Mouse (Mus musculus) CH12.LX (cell line): ENCODE results near the gene Pde6g.

ENCODE experiments used
- CTCF ChIP-seq, 2 experiments: IDR thresholded peaks in 1 of 2; conservative IDR thresholded peaks in 1 of 2; 2 replicates each; pipeline ENCODE4 v1.5.1; 2011 to 2012; ENCODE audit warnings: low read depth in 2 of 2, low read length in 2 of 2, improper control_type of control experiment in 1 of 2, inconsistent platforms in 1 of 2, mild to moderate bottlenecking in 1 of 2, moderate library complexity in 1 of 2
- NELFE ChIP-seq: IDR thresholded peaks from 2 replicates; pipeline ENCODE4 v1.6.1; 2011; ENCODE audit warnings: low read depth, low read length, improper control_type of control experiment
- POLR2A ChIP-seq: IDR thresholded peaks from 2 replicates; pipeline ENCODE4 v1.6.1; 2011; ENCODE audit warnings: low read depth, mild to moderate bottlenecking, improper control_type of control experiment, low read length

DNA sequence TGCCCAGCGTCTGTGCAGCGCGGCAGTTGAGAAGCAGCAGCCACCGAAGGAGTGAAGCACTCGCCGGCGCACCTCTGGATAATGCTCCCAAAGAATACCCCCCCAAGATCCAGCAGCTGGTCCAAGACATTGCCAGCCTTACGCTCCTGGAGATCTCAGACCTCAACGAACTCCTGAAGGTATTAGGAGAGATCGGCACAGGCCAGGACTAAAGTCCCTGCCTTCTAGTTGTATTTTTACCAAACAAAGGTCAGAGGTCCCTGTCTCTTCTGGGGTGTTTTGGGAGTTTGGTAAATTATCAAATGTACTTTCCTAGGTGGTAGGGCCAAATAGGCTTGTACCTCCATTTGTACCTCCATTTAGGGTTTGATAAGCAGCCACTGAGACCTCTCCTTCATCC lies 32.0 kb upstream of the Pde6g start:
- TF ChIP-seq POLR2A (no peak), CTCF (conservative IDR thresholded peaks at IDR 0.05 in 1 of 2, IDR thresholded peaks at IDR 0.05 in 1 of 2; ENCODE audit: low read depth in 2 of 2, low read length in 2 of 2) (no peak), NELFE (no peak)
